In the genomic region with DNA sequence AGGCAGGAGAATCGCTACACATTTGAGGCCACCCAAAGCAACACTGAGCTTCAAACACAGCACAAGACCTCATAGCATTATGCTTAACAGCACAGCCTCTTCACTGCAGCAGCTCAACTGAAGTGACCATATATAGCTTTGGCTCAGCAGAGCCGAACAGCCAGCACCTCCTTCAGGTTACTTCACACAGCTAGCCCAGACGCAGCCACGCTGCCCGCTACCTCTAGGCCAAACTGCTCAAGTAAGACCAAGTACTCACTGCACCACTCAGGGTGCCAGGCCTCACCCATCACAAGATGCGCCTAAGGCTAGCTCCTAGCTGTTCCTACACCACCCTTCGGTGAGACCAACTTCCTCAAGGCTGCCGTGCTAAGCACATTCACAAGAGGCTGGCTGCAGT, we compare ENCODE assay signal across 9 mouse cellular contexts. TPM values are rescaled to one million over a fixed set of nuclear protein-coding genes. Genes with fewer than 3 reads are reported as not detected.
DNase-seq lines count a peak whose midpoint lies in the region; ATAC-seq and TF ChIP-seq lines count a peak whose summit lies in the region.
"Had no signal": no experiment of that assay in that cellular context is flagged by ENCODE, and none has a peak within 500 bp of the region (broad histone marks: within the 10 kb centered on the region; RNA-seq: fewer than 3 reads in every experiment).

No protein-coding gene starts in this region.

- no peak overlapping the region for H3K9ac ChIP-seq in embryonic facial prominence, embryonic 15.5 days

- peaks cover 34% of the 10 kb centered on the region for H3K4me1 ChIP-seq in embryonic facial prominence, embryonic 15.5 days
- peaks cover 24% of the 10 kb centered on the region for H3K4me1 ChIP-seq in embryonic facial prominence, embryonic 10.5 days

- H3K9me3 ChIP-seq in embryonic facial prominence, embryonic 15.5 days (replicated peaks): no peaks in the 10 kb centered on the region
- H3K9me3 ChIP-seq in embryonic facial prominence, embryonic 10.5 days: no peaks in the 10 kb centered on the region

- 79% methylated on average over 8 of the region's 8 CpGs for WGBS in embryonic facial prominence, embryonic 15.5 days
- WGBS in embryonic facial prominence, embryonic 10.5 days: 91% methylated on average over 8 of the region's 8 CpGs

- POLR2A ChIA-PET in Patski (lab: Charles Lee): interaction anchor here (0.8 to 1.0 kb wide), 2 partner anchors 27 to 32 kb away, joined by 3 read pairs; no protein-coding TSS in a partner anchor

- no peak for ATAC-seq in embryonic facial prominence, embryonic 15.5 days (ENCODE audit: insufficient number of reproducible peaks, low FRiP score, low TSS enrichment, low read depth)
- ATAC-seq in Patski: peak; percentile 22

- H3K36me3 ChIP-seq in embryonic facial prominence, embryonic 15.5 days: peaks cover 28% of the 10 kb centered on the region
- peaks cover 47% of the 10 kb centered on the region for H3K36me3 ChIP-seq in embryonic facial prominence, embryonic 10.5 days (replicated peaks)

- CTCF ChIA-PET in Patski (lab: Charles Lee): interaction anchor here (0.9 to 2.3 kb wide), 5 partner anchors 16 to 133 kb away, joined by 3 to 6 read pairs (median 3); a partner anchor contains a TSS

- H3K27me3 ChIP-seq in embryonic facial prominence, embryonic 15.5 days: no peaks in the 10 kb centered on the region
- H3K27me3 ChIP-seq in embryonic facial prominence, embryonic 10.5 days (replicated peaks; ENCODE audit: low read depth, poor library complexity, severe bottlenecking): no peaks in the 10 kb centered on the region
- no peaks in the 10 kb centered on the region for H3K27me3 ChIP-seq in Patski

- DNase-seq in embryonic facial prominence, embryonic 10.5 days (ENCODE audit: low spot score): no peak
- DNase-seq in layer of hippocampus, adult 2 months (ENCODE audit: low spot score in 2 of 2): no peak
- DNase-seq in layer of hippocampus, adult 18-20 months (ENCODE audit: low spot score in 2 of 2): no peak
- no peak for DNase-seq in Patski (ENCODE audit: low read depth, low spot score)
- peak; percentile 35 to 68 for DNase-seq in kidney, postnatal 25 days
- no peak for DNase-seq in thymus, postnatal 10 days (ENCODE audit: low spot score in 2 of 2)
- no peak for DNase-seq in adrenal gland, postnatal 14 days
- DNase-seq: B cell, adult 2 months had no signal

- H3K27ac ChIP-seq in embryonic facial prominence, embryonic 15.5 days (replicated peaks): peak overlapping the region; percentile 75
- H3K27ac ChIP-seq in embryonic facial prominence, embryonic 10.5 days (replicated peaks): no peak overlapping the region
- peak overlapping the region; percentile 11; the same call in 1 of the 2 replicates for H3K27ac ChIP-seq in layer of hippocampus, adult 2 months

- in situ Hi-C loops in Patski (cut with MboI; ENCODE audit: low pct_unique_long_range_greater_than_20kb): no loop called here

- TF ChIP-seq CTCF in layer of hippocampus, adult 2 months (conservative IDR thresholded peaks at IDR 0.05): no peak
- TF ChIP-seq CTCF in Patski (IDR thresholded peaks at IDR 0.05): no peak

- H3K4me2 ChIP-seq in embryonic facial prominence, embryonic 15.5 days (replicated peaks): no peak overlapping the region

- no peak overlapping the region for H3K4me3 ChIP-seq in embryonic facial prominence, embryonic 15.5 days (replicated peaks)
- no peak overlapping the region for H3K4me3 ChIP-seq in embryonic facial prominence, embryonic 10.5 days
- H3K4me3 ChIP-seq in layer of hippocampus, adult 2 months: no peak overlapping the region

RNA-seq across cellular contexts. Expression of a gene that starts 5.6 kb away (rescaled TPM):
- polyA plus RNA-seq in embryonic facial prominence, embryonic 15.5 days (2015; fragmentation: Nextera tagmentation; extraction: Ambion mirVana): 48.6 and 49.5 TPM in 2 replicates
- 53.4 and 57.6 TPM in 2 replicates for polyA plus RNA-seq in embryonic facial prominence, embryonic 10.5 days (2016; fragmentation: Nextera tagmentation; extraction: Ambion mirVana)
- 10 to 100 TPM; 26.4 to 29.1 TPM for total RNA-seq in layer of hippocampus, adult 2 months (2021)
- 10 to 100 TPM; 31.1 to 33.6 TPM for total RNA-seq in layer of hippocampus, adult 18-20 months (2021)
- polyA plus RNA-seq in Patski (2021): 46.0 TPM
- total RNA-seq in adrenal gland, postnatal 14 days (2021): 25.7 and 28.5 TPM in 2 replicates

RNA-seq across cellular contexts. Expression of a gene that starts 5.8 kb away (rescaled TPM):
- 19.2 and 19.6 TPM in 2 replicates for polyA plus RNA-seq in embryonic facial prominence, embryonic 15.5 days (2015; fragmentation: Nextera tagmentation; extraction: Ambion mirVana)
- polyA plus RNA-seq in embryonic facial prominence, embryonic 10.5 days (2016; fragmentation: Nextera tagmentation; extraction: Ambion mirVana): 26.4 and 28.0 TPM in 2 replicates
- total RNA-seq in layer of hippocampus, adult 2 months (2021): 10 to 100 TPM; 13.2 to 16.2 TPM
- total RNA-seq in layer of hippocampus, adult 18-20 months (2021): 10 to 100 TPM; 13.1 to 13.8 TPM
- 18.3 TPM for polyA plus RNA-seq in Patski (2021)
- total RNA-seq in adrenal gland, postnatal 14 days (2021): 15.9 and 18.2 TPM in 2 replicates

RNA-seq across cellular contexts. Expression of a gene that starts 28.5 kb away (rescaled TPM):
- polyA plus RNA-seq in embryonic facial prominence, embryonic 15.5 days (2015; fragmentation: Nextera tagmentation; extraction: Ambion mirVana): 26.9 and 27.0 TPM in 2 replicates
- polyA plus RNA-seq in embryonic facial prominence, embryonic 10.5 days (2016; fragmentation: Nextera tagmentation; extraction: Ambion mirVana): 17.0 and 17.2 TPM in 2 replicates
- total RNA-seq in layer of hippocampus, adult 2 months (2021): 10 to 100 TPM; 21.7 to 23.1 TPM
- 10 to 100 TPM; 20.4 to 25.4 TPM for total RNA-seq in layer of hippocampus, adult 18-20 months (2021)
- polyA plus RNA-seq in Patski (2021): 22.4 TPM
- 13.7 and 17.5 TPM in 2 replicates for total RNA-seq in adrenal gland, postnatal 14 days (2021)

RNA-seq across cellular contexts. Expression of a gene that starts 29.4 kb away (rescaled TPM):
- polyA plus RNA-seq in embryonic facial prominence, embryonic 15.5 days (2015; fragmentation: Nextera tagmentation; extraction: Ambion mirVana): 26.7 and 27.6 TPM in 2 replicates
- 27.4 and 28.1 TPM in 2 replicates for polyA plus RNA-seq in embryonic facial prominence, embryonic 10.5 days (2016; fragmentation: Nextera tagmentation; extraction: Ambion mirVana)
- 10 to 100 TPM; 59.5 to 63.2 TPM for total RNA-seq in layer of hippocampus, adult 2 months (2021)
- total RNA-seq in layer of hippocampus, adult 18-20 months (2021): 10 to 100 TPM; 50.7 to 58.3 TPM
- 37.7 TPM for polyA plus RNA-seq in Patski (2021)
- total RNA-seq in adrenal gland, postnatal 14 days (2021): 30.8 and 31.9 TPM in 2 replicates

RNA-seq across cellular contexts. Expression of a gene that starts 31.4 kb away (rescaled TPM):
- 1.6 and 2.1 TPM in 2 replicates for polyA plus RNA-seq in embryonic facial prominence, embryonic 15.5 days (2015; fragmentation: Nextera tagmentation; extraction: Ambion mirVana)
- polyA plus RNA-seq in embryonic facial prominence, embryonic 10.5 days (2016; fragmentation: Nextera tagmentation; extraction: Ambion mirVana): 0.34 and 0.69 TPM in 2 replicates
- not detected for total RNA-seq in layer of hippocampus, adult 2 months (2021)
- total RNA-seq in layer of hippocampus, adult 18-20 months (2021): not detected
- polyA plus RNA-seq in Patski (2021): 0.27 TPM
- 1.5 and 2.5 TPM in 2 replicates for total RNA-seq in adrenal gland, postnatal 14 days (2021)

Comparison
In these comparisons a context has a peak if more than half of its experiments do, and no peak if none do; other contexts are left out.
1. DNase-seq: peak in kidney, postnatal 25 days (2 of 2); none in embryonic facial prominence, embryonic 10.5 days (single experiment), layer of hippocampus, adult 2 months (0 of 2), layer of hippocampus, adult 18-20 months (0 of 2), Patski (single experiment), thymus, postnatal 10 days (0 of 2) and adrenal gland, postnatal 14 days (single experiment).